Mouse (Mus musculus) embryonic facial prominence, embryonic 10.5 days (tissue): ENCODE data around the gene Serpine1. TPM values are rescaled to one million over a fixed set of nuclear protein-coding genes. Genes with fewer than 3 reads are reported as not detected.
A peak's percentile ranks its signal among the peaks of the same experiment; 100 is the strongest.
"Not testable (repeated sequence)": the region's sequence is repeated elsewhere in the genome, so short reads cannot be mapped to it uniquely, and the experiment has no call there.

Experiments
- DNase-seq: peaks from one replicate; pipeline ENCODE4 v3.0.0-alpha.2; 2017; ENCODE audit warnings: low spot score
- H3K27ac ChIP-seq: fragments of 300-500 bp; sonication (generic); replicated peaks from 2 replicates; pipeline ENCODE4 v1.5.1; 2016; ENCODE audit warnings: mild to moderate bottlenecking
- H3K27me3 ChIP-seq: fragments of 300-500 bp; sonication (generic); replicated peaks from 2 replicates; pipeline ENCODE4 v1.6.1; 2016; ENCODE audit warnings: low read depth, mild to moderate bottlenecking; ENCODE audit not compliant: poor library complexity, severe bottlenecking
- H3K36me3 ChIP-seq: fragments of 300-500 bp; sonication (generic); replicated peaks from 2 replicates; pipeline ENCODE4 v1.6.1; 2016; ENCODE audit warnings: mild to moderate bottlenecking, moderate library complexity
- H3K4me1 ChIP-seq: fragments of 300-500 bp; sonication (generic); 2 replicates; pipeline ENCODE4 v1.6.1; 2016
- H3K4me3 ChIP-seq: fragments of 300-500 bp; sonication (generic); 2 replicates; pipeline ENCODE4 v1.5.1; 2016; ENCODE audit warnings: mild to moderate bottlenecking, moderate library complexity
- H3K9me3 ChIP-seq: fragments of 300-500 bp; sonication (generic); 2 replicates; pipeline ENCODE4 v1.6.1; 2016; ENCODE audit warnings: mild to moderate bottlenecking
- WGBS: fragments of 180-500 bp; shearing (Covaris S2); methylation state at CpG from one replicate; pipeline ENCODE4 v1.1.7; 2016; 5-methylcytosine and 5-hydroxymethylcytosine counted together
- polyA plus RNA-seq: library from polyadenylated mRNA; unstranded; fragments of >200 nt; fragmentation: Nextera tagmentation; extraction: Ambion mirVana; gene quantifications from 2 replicates; pipeline ENCODE4 v1.2.1, GENCODE M21; 2016

The Serpine1 gene
- 0.12 TPM in 1 of 2 replicates, not detected in the other for polyA plus RNA-seq

GRCm38 (mm10) chr5:137072079-137072960 lies at the start of gene Serpine1:
Gene Serpine1, minus strand, starts transcription at chr5:137072268.
- H3K27me3 ChIP-seq, result no peaks in the 10 kb centered on the region
- H3K4me3 ChIP-seq, result peak within 1 kb of the TSS; percentile 46
- no peaks in the 10 kb centered on the region for H3K9me3 ChIP-seq
- peak; percentile 89 for DNase-seq
- peak within 1 kb of the TSS; percentile 81 for H3K27ac ChIP-seq
- WGBS, result 19% methylated on average over 23 of the region's 23 CpGs
- peaks cover 44% of the 10 kb centered on the region for H3K4me1 ChIP-seq
- H3K36me3 ChIP-seq, result no peaks in the 10 kb centered on the region

- Histone ChIP-seq H3K4me1 (peaks cover 17% of the 10 kb centered on the region), H3K27ac (no peak overlapping the region), H3K27me3 (no peaks in the 10 kb centered on the region), H3K36me3 (no peaks in the 10 kb centered on the region), H3K9me3 (no peaks in the 10 kb centered on the region), H3K4me3 (no peak overlapping the region)
- 79% methylated on average over 4 of the region's 4 CpGs for WGBS
- no peak for DNase-seq
These were observed 49.2 kb upstream of the Serpine1 start for GRCm38 (mm10) chr5:137121280-137121679.

GRCm38 (mm10) chr5:137118878-137119277 lies 46.8 kb upstream of the Serpine1 start:
- no peak overlapping the region for H3K4me3 ChIP-seq
- DNase-seq, result no peak
- peaks cover 9% of the 10 kb centered on the region for H3K36me3 ChIP-seq
- H3K27me3 ChIP-seq, result no peaks in the 10 kb centered on the region
- H3K9me3 ChIP-seq, result no peaks in the 10 kb centered on the region
- H3K27ac ChIP-seq, result no peak overlapping the region
- 79% methylated on average over 4 of the region's 4 CpGs for WGBS
- peaks cover 36% of the 10 kb centered on the region for H3K4me1 ChIP-seq

- H3K9me3 ChIP-seq, H3K27ac ChIP-seq, H3K4me3 ChIP-seq, DNase-seq, H3K27me3 ChIP-seq: not testable (repeated sequence)
- H3K4me1 ChIP-seq, result peaks cover 31% of the 10 kb centered on the region
- peaks cover 17% of the 10 kb centered on the region for H3K36me3 ChIP-seq
- WGBS, result 88% methylated on average over 3 of the region's 3 CpGs
These were observed 45.9 kb upstream of the Serpine1 start for GRCm38 (mm10) chr5:137117994-137118393.

- H3K4me3 ChIP-seq, result no peak overlapping the region
- 88% methylated on average over 2 of the region's 2 CpGs for WGBS
- peaks cover 26% of the 10 kb centered on the region for H3K4me1 ChIP-seq
- no peak overlapping the region for H3K27ac ChIP-seq
- H3K36me3 ChIP-seq, result peaks cover 28% of the 10 kb centered on the region
- no peaks in the 10 kb centered on the region for H3K27me3 ChIP-seq
- no peak for DNase-seq
- peaks cover 7% of the 10 kb centered on the region; the same call in 1 of the 2 replicates for H3K9me3 ChIP-seq
These were observed 44.9 kb upstream of the Serpine1 start for GRCm38 (mm10) chr5:137116987-137117386.

- Histone ChIP-seq H3K4me1 (peaks cover 26% of the 10 kb centered on the region), H3K36me3 (peaks cover 36% of the 10 kb centered on the region), H3K9me3 (peaks cover 7% of the 10 kb centered on the region; the same call in 1 of the 2 replicates), H3K4me3 (peak within 1 kb of the TSS; percentile 71), H3K27me3 (no peaks in the 10 kb centered on the region), H3K27ac (peak within 1 kb of the TSS; percentile 92)
- WGBS, result 11% methylated on average over 29 of the region's 29 CpGs
- peak; percentile 67 for DNase-seq
These were observed 44.1 kb upstream of the Serpine1 start, which contains the start of gene Trim56 for GRCm38 (mm10) chr5:137115866-137116847. Gene Trim56, minus strand, starts transcription at chr5:137116209.

GRCm38 (mm10) chr5:137114891-137115561 lies 43.0 kb upstream of the Serpine1 start:
- peaks cover 10% of the 10 kb centered on the region; the same call in 1 of the 2 replicates for H3K9me3 ChIP-seq

GRCm38 (mm10) chr5:137111542-137112408 lies 39.7 kb upstream of the Serpine1 start:
- no peak for DNase-seq
- whole genome bisulfite sequencing, result 74% methylated on average over 5 of the region's 5 CpGs

More at GRCm38 (mm10) chr5:137114891-137115561, 43.0 kb upstream of the Serpine1 start:
- Histone ChIP-seq H3K4me3 (peak overlapping the region; percentile 71), H3K27me3 (no peaks in the 10 kb centered on the region), H3K27ac (peak overlapping the region; percentile 92), H3K4me1 (peaks cover 26% of the 10 kb centered on the region), H3K36me3 (peaks cover 37% of the 10 kb centered on the region)
- DNase-seq, result no peak
- WGBS, result 75% methylated on average over 9 of the region's 9 CpGs

GRCm38 (mm10) chr5:137110863-137111262 lies 38.8 kb upstream of the Serpine1 start:
- Histone ChIP-seq H3K4me3 (no peak overlapping the region), H3K4me1 (peaks cover 20% of the 10 kb centered on the region), H3K36me3 (peaks cover 37% of the 10 kb centered on the region), H3K9me3 (peaks cover 10% of the 10 kb centered on the region; the same call in 1 of the 2 replicates), H3K27ac (no peak overlapping the region), H3K27me3 (no peaks in the 10 kb centered on the region)
- no peak for DNase-seq
- 89% methylated on average over 12 of the region's 12 CpGs for WGBS

More at GRCm38 (mm10) chr5:137111542-137112408, 39.7 kb upstream of the Serpine1 start:
- Histone ChIP-seq H3K4me3 (no peak overlapping the region), H3K27ac (no peak overlapping the region), H3K36me3 (peaks cover 37% of the 10 kb centered on the region), H3K9me3 (peaks cover 10% of the 10 kb centered on the region; the same call in 1 of the 2 replicates), H3K4me1 (peaks cover 28% of the 10 kb centered on the region), H3K27me3 (no peaks in the 10 kb centered on the region)

GRCm38 (mm10) chr5:137109941-137110593 lies 38.0 kb upstream of the Serpine1 start:
- DNase-seq, result no peak

More at GRCm38 (mm10) chr5:137109941-137110593, 38.0 kb upstream of the Serpine1 start:
- no peaks in the 10 kb centered on the region for H3K27me3 ChIP-seq
- 58% methylated on average over 25 of the region's 25 CpGs for WGBS
- peaks cover 12% of the 10 kb centered on the region for H3K4me1 ChIP-seq
- no peak overlapping the region for H3K27ac ChIP-seq
- no peak overlapping the region for H3K4me3 ChIP-seq
- H3K36me3 ChIP-seq, result peaks cover 37% of the 10 kb centered on the region
- H3K9me3 ChIP-seq, result peaks cover 10% of the 10 kb centered on the region; the same call in 1 of the 2 replicates
